Mouse (Mus musculus): ENCODE data around the gene Tmprss15. TPM values are rescaled to one million over a fixed set of nuclear protein-coding genes. Genes with fewer than 3 reads are reported as not detected.
A peak's percentile ranks its signal among the peaks of the same experiment; 100 is the strongest.

The Tmprss15 gene
- polyA plus RNA-seq, 1 experiment from 2014 or later, result 0.04 TPM

DNA sequence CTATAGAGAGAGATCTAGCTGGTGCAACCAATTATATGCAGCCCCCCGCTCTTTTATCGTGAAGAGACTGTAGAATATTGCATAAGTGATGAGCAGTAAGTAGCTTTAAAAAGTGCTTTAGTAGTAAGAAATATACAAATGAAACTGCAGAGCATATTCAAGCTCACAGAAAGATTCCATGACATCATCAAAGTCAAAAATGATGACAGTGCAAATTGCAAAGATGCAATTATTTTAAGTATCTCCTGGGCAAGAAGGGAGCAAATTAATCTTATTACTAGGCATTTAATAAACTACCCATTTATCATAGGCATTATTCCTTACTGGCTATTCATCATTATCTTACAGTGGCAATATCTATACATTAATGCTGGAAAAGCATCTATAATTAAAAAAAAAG lies 156.6 kb downstream of the Tmprss15 start:
- H3K9ac ChIP-seq (ENCODE audit: low read length), result no peak overlapping the region
- no peak overlapping the region for H3K27ac ChIP-seq (ENCODE audit: low read depth, low read length)
- ATAC-seq (ENCODE audit: low FRiP score) (no peak), DNase-seq (ENCODE audit: low spot score, missing footprints) (no peak)
- no peaks in the 10 kb centered on the region for H3K36me3 ChIP-seq (ENCODE audit: control insufficient read depth, insufficient read depth, low read length)
- no peak overlapping the region for H3K4me2 ChIP-seq
- 89% methylated on average over 2 of the region's 2 CpGs for WGBS
- H3K4me3 ChIP-seq (ENCODE audit: low read depth, low read length), result no peak overlapping the region
- H3K4me1 ChIP-seq (ENCODE audit: control insufficient read depth, insufficient read depth, low read length), result no peaks in the 10 kb centered on the region
- H3K27me3 ChIP-seq (ENCODE audit: control insufficient read depth, insufficient read depth, low read length), result no peaks in the 10 kb centered on the region
- no peaks in the 10 kb centered on the region for H3K9me3 ChIP-seq (ENCODE audit: control insufficient read depth, low read length)

DNA sequence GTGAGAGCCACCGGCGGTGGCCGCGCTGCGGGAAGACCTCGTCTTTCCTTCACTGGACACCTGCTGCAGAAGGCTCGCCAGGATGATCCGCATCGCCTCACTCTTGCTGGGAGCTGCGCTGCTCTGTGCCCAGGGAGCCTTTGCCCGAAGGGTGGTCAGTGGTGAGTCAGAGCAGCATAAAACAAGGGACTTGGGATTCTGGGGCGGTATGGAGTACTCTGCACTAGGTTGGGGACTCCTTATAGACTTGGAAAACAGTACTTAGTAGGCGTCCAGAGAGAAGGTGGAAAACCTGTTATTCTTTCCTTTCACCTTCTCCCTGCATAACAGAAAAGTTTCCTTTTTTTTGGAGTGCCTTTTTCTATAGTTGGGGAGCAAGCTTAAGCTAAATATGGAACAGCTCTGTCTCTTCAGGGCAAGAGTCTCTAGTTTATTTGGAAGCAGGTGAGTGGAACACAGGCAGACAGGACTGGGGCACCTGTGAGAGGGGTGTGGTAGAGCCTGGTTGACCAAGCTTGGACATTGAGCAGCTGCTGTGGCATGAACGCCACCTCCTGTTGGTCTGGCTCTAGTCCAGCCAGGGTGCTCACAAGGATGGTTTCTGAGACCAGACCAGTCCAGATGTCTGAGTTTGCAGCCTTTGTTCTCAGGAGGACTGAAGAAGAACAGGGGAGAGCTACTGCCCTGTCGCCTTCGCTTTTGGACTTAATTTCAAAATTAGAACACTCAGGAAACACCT lies 159.4 kb downstream of the Tmprss15 start:
- Histone ChIP-seq H3K36me3 (ENCODE audit: control insufficient read depth, insufficient read depth, low read length) (no peaks in the 10 kb centered on the region), H3K27ac (ENCODE audit: low read depth, low read length) (no peak overlapping the region), H3K4me1 (ENCODE audit: control insufficient read depth, insufficient read depth, low read length) (no peaks in the 10 kb centered on the region), H3K4me3 (ENCODE audit: low read depth, low read length) (peak overlapping the region; percentile 47), H3K9ac (ENCODE audit: low read length) (peak overlapping the region; percentile 62), H3K4me2 (peak overlapping the region; percentile 95), H3K27me3 (ENCODE audit: control insufficient read depth, insufficient read depth, low read length) (no peaks in the 10 kb centered on the region), H3K9me3 (ENCODE audit: control insufficient read depth, low read length) (no peaks in the 10 kb centered on the region)
- ATAC-seq (ENCODE audit: low FRiP score) (no peak; the same call in none of the 2 replicates), DNase-seq (ENCODE audit: low spot score, missing footprints) (peak; percentile 83)
- 13% methylated on average over 16 of the region's 16 CpGs for WGBS

DNA sequence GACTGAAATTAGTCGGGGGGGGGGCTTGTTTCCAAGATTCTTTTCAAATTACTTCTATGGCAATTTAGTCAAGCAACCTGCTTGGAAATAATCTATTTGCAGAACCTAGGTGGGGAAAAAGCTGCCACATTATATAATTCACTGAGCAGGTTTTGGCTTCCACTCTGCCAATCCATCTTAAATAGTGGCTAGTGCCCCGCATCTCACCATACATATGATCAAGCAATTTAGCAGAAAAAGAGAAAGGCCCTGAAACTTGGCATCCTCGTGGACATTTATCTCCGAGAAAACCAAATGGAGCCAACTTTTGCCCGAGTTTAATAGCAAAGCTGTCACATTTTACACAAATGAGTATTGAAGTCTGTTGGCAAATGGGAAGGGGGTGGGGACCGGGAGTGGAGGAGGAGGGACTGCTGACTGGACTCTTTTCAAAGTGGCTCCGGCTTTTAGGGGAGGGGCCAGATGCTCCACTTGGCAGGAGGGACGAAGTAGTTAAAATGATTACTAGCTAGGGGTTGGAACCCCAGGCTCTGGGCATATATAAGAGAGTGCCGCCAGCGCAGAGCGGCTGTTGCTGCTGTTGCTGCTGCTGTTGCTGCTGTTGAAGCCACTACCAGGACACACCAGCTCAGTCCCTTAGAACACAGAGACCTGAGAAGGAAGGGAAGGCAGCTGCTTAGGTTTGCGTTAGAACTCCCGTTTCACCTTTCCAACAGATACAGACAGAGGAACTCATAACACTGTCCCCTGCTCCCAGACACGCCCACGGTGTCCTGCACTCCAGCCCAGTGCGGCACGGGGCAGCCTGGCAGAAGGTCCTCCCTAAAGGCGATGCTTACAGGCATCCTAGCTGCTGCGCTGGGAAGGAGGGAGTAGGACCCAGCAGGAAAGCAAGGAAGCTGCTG lies 160.3 kb downstream of the Tmprss15 start, which contains the start of gene Chodl:
Gene Chodl (plus strand): TSS at position 567 of the 905 bp plus-strand sequence.
- H3K4me1 ChIP-seq (ENCODE audit: control insufficient read depth, insufficient read depth, low read length), result no peaks in the 10 kb centered on the region
- H3K36me3 ChIP-seq (ENCODE audit: control insufficient read depth, insufficient read depth, low read length), result no peaks in the 10 kb centered on the region
- peak within 1 kb of the TSS; percentile 62 for H3K9ac ChIP-seq (ENCODE audit: low read length)
- no peaks in the 10 kb centered on the region for H3K9me3 ChIP-seq (ENCODE audit: control insufficient read depth, low read length)
- no peak within 1 kb of the TSS for H3K27ac ChIP-seq (ENCODE audit: low read depth, low read length)
- H3K4me2 ChIP-seq, result peak within 1 kb of the TSS; percentile 95
- H3K4me3 ChIP-seq (ENCODE audit: low read depth, low read length), result peak within 1 kb of the TSS; percentile 47
- WGBS, result 15% methylated on average over 19 of the region's 19 CpGs
- no peaks in the 10 kb centered on the region for H3K27me3 ChIP-seq (ENCODE audit: control insufficient read depth, insufficient read depth, low read length)
- ATAC-seq (ENCODE audit: low FRiP score), result peak; percentile 83
- DNase-seq (ENCODE audit: low spot score, missing footprints), result peak; percentile 94

DNA sequence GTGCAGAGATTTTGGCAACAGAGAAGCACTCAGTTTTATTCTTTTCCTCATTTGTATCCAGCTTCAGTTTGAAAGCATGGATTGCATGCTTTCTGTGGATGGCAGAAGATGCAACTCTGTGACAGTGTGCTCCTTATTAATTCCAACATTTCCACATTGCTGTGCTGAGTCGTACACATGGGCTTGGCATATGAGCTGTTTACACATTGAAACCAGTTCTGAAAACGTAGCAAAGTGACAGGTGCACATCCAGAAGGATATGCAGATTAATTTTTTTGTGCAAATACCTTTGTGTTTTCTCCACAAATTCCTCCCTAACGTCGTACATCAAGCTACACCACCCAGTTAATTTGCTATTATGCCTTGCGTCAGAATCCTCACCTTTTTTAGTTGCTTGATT lies 168.3 kb downstream of the Tmprss15 start:
- no peak for DNase-seq (ENCODE audit: low spot score, missing footprints)
- no peak for ATAC-seq (ENCODE audit: low FRiP score)
- H3K36me3 ChIP-seq (ENCODE audit: control insufficient read depth, insufficient read depth, low read length), result no peaks in the 10 kb centered on the region
- H3K9ac ChIP-seq (ENCODE audit: low read length), result no peak overlapping the region
- H3K4me3 ChIP-seq (ENCODE audit: low read depth, low read length), result no peak overlapping the region
- H3K27ac ChIP-seq (ENCODE audit: low read depth, low read length), result no peak overlapping the region
- no peaks in the 10 kb centered on the region for H3K27me3 ChIP-seq (ENCODE audit: control insufficient read depth, insufficient read depth, low read length)
- 83% methylated on average over 5 of the region's 5 CpGs for WGBS
- H3K9me3 ChIP-seq (ENCODE audit: control insufficient read depth, low read length), result no peaks in the 10 kb centered on the region
- H3K4me2 ChIP-seq, result no peak overlapping the region
- no peaks in the 10 kb centered on the region for H3K4me1 ChIP-seq (ENCODE audit: control insufficient read depth, insufficient read depth, low read length)

Other genes with a start within 250 kb of the Tmprss15 start
- 1.7 and 1.8 TPM in 2 replicates for gene Chodl, start 160.1 kb downstream of the Tmprss15 start, polyA plus RNA-seq (2014; fragmentation: Nextera tagmentation; extraction: Ambion mirVana)